Mouse (Mus musculus) heart, adult 18-20 months (tissue): ENCODE data around the gene Orai3. TPM values are rescaled to one million over a fixed set of nuclear protein-coding genes. Genes with fewer than 3 reads are reported as not detected.

ENCODE experiments used
- total RNA-seq, 2 experiments: library from RNA; stranded (reverse); gene quantifications; 2 replicates each; pipeline ENCODE4 v1.2.3; 2021

Orai3 gene
- total RNA-seq, 2 experiments from 2014 or later: 20.5 to 26.4 TPM

Other genes starting within 250 kb of the Orai3 start
- gene Tmem265, start 208.4 kb upstream of the Orai3 start, total RNA-seq: not detected
- 10 to 100 TPM; 14.9 to 16.4 TPM for gene Phkg2, start 196.5 kb upstream of the Orai3 start, total RNA-seq
- gene Ccdc189, start 181.2 kb upstream of the Orai3 start, total RNA-seq: 10 to 100 TPM; 12.6 to 15.4 TPM
- 10 to 100 TPM; 41.0 to 42.8 TPM for gene Rnf40, start 181.0 kb upstream of the Orai3 start, total RNA-seq
- 10 to 100 TPM; 16.5 TPM for gene Zfp629, start 154.0 kb upstream of the Orai3 start, total RNA-seq
- 10 to 100 TPM; 34.1 to 35.4 TPM for gene Bcl7c, start 60.9 kb upstream of the Orai3 start, total RNA-seq
- gene Ctf1, start 57.1 kb upstream of the Orai3 start, total RNA-seq: 1 to 10 TPM; 8.8 to 9.7 TPM
- not detected for gene Ctf2, start 37.6 kb upstream of the Orai3 start, total RNA-seq
- 1 to 10 TPM; 3.3 to 4.0 TPM for gene Fbxl19, start 25.3 kb upstream of the Orai3 start, total RNA-seq
- 10 to 100 TPM; 15.8 to 19.5 TPM for gene Setd1a, start 6.9 kb downstream of the Orai3 start, total RNA-seq
- gene Gm49388, start 15.8 kb downstream of the Orai3 start, total RNA-seq: 1 to 10 TPM; 2.5 to 2.6 TPM
- 10 to 100 TPM; 10.8 to 13.9 TPM for gene Hsd3b7, start 30.8 kb downstream of the Orai3 start, total RNA-seq
- gene Stx4a, start 54.5 kb downstream of the Orai3 start, total RNA-seq: 10 to 100 TPM; 66.5 to 67.0 TPM
- under 1 TPM; 0.30 to 0.72 TPM for gene Stx1b, start 54.7 kb downstream of the Orai3 start, total RNA-seq
- 10 to 100 TPM; 16.7 to 17.9 TPM for gene Zfp646, start 106.4 kb downstream of the Orai3 start, total RNA-seq
- gene Zfp668, start 107.0 kb downstream of the Orai3 start, total RNA-seq: 1 to 10 TPM; 3.4 to 4.1 TPM
- 1 to 10 TPM in 1 of 2 experiments, under 1 TPM in 1; 0.52 to 1.3 TPM for gene Prss53, start 121.2 kb downstream of the Orai3 start, total RNA-seq
- under 1 TPM in 1 of 2 experiments, not detected in 1; 0.27 TPM for gene Gm21974, start 125.6 kb downstream of the Orai3 start, total RNA-seq
- 10 to 100 TPM; 19.3 to 20.8 TPM for gene Vkorc1, start 125.8 kb downstream of the Orai3 start, total RNA-seq
- gene Bckdk, start 134.3 kb downstream of the Orai3 start, total RNA-seq: 100 to 1,000 TPM; 119 to 128 TPM
- 10 to 100 TPM; 14.1 to 14.6 TPM for gene Kat8, start 142.7 kb downstream of the Orai3 start, total RNA-seq
- under 1 TPM in 1 of 2 experiments, not detected in 1; 0.26 TPM for gene Prss8, start 160.3 kb downstream of the Orai3 start, total RNA-seq
- 1 to 10 TPM; 8.5 to 9.3 TPM for gene Prss36, start 176.9 kb downstream of the Orai3 start, total RNA-seq
- 100 to 1,000 TPM; 108 to 156 TPM for gene Fus, start 197.6 kb downstream of the Orai3 start, total RNA-seq
- 10 to 100 TPM in 1 of 2 experiments, 1 to 10 TPM in 1; 9.0 to 10.5 TPM for gene Pycard, start 224.1 kb downstream of the Orai3 start, total RNA-seq
- 100 to 1,000 TPM; 279 to 317 TPM for gene Trim72, start 234.1 kb downstream of the Orai3 start, total RNA-seq